Mouse (Mus musculus) left cerebral cortex, postnatal 25 days (tissue): ENCODE results near the gene Zfp335. TPM values are rescaled to one million over a fixed set of nuclear protein-coding genes. Genes with fewer than 3 reads are reported as not detected.

Experiments used
- DNase-seq, 2 experiments: peaks; one replicate each; pipeline ENCODE4 v3.0.0; 2022; ENCODE audit warnings: low spot score in 2 of 2, mixed read lengths in 1 of 2
- intact Hi-C: fragments of 180-260 bp; cut with DNase I; formaldehyde crosslinking; loops from one replicate; pipeline ENCODE4 v1.15.1; 2025
- total RNA-seq, 2 experiments: library from RNA; stranded (reverse); gene quantifications; 2 replicates each; pipeline ENCODE4 v1.2.3; 2021

Zfp335 gene
- total RNA-seq, 2 experiments from 2014 or later = 24.3 TPM

DNA sequence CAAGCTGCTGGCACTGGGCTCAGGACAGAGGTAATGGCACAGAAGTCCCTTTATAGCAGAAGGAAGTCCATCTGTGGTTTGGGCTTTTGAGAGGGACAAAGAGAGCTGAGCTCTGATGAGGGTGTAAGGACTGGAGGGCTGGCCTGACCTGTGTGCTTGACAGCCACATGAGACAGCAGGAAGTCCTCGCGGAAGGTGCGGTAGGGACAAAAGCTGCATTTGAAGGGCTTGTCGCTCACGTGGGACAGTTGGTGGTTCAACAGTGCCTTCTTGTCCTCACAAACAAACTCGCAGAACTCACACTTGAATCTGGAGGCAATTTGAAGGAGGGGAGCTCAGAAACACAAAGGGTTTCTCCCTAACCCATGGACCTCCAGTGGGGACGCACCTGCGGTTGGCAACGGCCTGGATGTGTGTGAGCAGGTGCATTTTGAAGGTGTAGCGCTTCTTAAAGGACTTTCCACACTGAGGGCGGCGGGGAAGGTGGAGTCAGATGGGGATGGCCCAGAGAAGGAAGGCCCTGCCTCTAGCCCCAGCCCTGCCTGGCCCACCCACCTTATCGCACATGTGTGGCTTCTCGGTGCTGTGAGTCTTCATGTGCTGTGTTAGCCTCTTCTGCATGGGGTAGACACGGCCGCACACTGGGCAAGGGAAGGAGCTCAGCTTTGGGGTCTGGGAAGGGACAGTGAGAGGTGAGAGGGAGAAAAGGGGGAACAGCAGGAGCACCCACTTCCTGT lies 11.7 kb downstream of the Zfp335 start:
- intact Hi-C loops = no loop called here
- no peak for DNase-seq

DNA sequence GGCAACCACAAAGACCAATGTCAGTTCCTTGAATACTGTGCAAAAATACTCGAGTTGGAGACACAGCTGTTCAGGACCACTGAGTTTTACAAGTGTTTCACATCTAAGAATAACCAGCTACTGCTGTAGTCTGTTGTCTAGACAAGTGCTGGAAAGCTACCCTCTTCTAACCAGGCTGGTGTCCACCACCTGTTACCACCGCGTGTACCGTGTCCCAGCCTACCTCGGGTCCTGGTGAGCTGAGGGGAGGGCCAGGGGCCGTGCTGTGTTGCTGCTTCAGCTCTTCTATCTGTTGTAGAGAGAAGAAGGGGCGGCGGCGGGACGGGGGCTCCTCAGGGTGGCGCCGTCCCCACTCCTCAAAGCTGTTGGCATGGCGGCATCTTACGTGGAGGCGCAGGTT lies 12.5 kb downstream of the Zfp335 start:
- intact Hi-C loops = no loop called here

DNA sequence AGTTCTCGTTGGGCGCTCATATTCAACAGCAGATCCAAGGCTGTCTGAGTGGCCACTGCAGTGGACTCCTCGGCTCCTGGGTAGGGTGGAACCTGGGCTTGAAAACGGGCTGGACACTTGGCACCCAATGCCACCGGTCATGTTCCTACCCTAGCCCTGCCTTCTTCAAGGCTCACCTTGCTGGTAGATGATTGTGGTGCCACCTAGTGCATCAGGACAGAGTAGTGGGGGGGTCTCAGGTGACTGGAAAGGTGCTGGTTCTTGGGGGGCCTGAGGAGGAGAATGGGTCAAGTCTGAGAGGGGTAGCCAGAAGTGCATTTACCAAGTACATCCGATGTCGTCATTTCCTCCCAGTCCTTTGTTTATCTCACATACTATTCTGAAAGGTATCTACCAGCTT lies 13.5 kb downstream of the Zfp335 start:
- intact Hi-C loops = no loop called here

More for the DNA sequence above, 12.5 kb downstream of the Zfp335 start:
- DNase-seq = no peak

GRCm38 (mm10) chr2:164895885-164896284 lies 15.7 kb downstream of the Zfp335 start:
- DNase-seq = no peak
- intact Hi-C loops = no loop called here

More for the DNA sequence above, 13.5 kb downstream of the Zfp335 start:
- DNase-seq = no peak

DNA sequence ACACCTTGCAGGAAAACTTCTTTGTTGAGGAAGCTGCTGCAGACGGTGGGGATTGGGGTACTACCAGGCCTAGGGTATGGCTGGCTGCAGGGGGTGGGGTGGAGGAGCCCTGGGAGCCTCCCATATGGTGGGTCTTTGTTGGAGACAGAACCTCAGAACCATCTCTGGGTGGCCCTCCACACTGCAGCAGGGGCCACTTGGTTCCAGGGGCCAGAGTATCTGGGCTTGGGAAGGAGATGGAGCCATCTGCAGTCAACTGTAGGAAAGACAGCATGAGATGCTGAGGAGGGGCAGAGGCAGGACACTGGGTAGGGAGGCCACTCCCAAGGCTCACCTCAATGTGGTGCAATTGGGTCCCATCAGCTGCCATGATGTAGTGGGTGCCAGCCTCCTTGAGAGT lies 16.9 kb downstream of the Zfp335 start:
- intact Hi-C loops = no loop called here

GRCm38 (mm10) chr2:164894048-164894447 lies 17.5 kb downstream of the Zfp335 start:
- intact Hi-C loops = no loop called here
- no peak for DNase-seq

More for the DNA sequence above, 16.9 kb downstream of the Zfp335 start:
- DNase-seq = no peak

DNA sequence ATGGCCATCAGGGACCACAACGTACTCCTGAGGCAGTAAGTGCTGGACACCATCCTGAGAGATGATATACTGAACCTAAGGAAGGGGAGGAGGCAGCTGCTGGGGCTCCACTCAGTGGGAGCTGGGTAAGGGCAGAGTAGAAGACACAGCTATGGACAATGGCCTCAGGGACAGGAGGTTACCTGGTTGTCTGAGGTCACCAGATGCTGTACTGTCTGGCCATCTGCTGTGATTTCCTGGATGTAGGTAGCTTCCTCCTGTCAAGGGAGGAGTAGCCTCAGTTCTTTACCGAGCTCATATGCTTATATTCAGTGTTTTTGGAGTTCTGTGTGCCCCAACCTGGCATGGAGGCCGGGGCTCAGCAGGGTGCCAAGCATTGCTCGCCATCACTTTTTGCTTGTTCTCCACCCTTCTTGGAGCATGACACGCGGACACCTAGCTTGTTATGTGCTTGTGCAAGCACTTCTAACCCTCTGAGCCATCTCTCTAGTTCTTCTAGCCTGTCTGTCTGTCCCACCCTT lies 18.8 kb downstream of the Zfp335 start:
- intact Hi-C loops = no loop called here
- DNase-seq = no peak

GRCm38 (mm10) chr2:164891908-164892695 lies 19.5 kb downstream of the Zfp335 start:
- intact Hi-C loops = no loop called here
- DNase-seq = no peak

- intact Hi-C loops = no loop called here
These were observed 20.3 kb downstream of the Zfp335 start for GRCm38 (mm10) chr2:164891056-164891834.

DNA sequence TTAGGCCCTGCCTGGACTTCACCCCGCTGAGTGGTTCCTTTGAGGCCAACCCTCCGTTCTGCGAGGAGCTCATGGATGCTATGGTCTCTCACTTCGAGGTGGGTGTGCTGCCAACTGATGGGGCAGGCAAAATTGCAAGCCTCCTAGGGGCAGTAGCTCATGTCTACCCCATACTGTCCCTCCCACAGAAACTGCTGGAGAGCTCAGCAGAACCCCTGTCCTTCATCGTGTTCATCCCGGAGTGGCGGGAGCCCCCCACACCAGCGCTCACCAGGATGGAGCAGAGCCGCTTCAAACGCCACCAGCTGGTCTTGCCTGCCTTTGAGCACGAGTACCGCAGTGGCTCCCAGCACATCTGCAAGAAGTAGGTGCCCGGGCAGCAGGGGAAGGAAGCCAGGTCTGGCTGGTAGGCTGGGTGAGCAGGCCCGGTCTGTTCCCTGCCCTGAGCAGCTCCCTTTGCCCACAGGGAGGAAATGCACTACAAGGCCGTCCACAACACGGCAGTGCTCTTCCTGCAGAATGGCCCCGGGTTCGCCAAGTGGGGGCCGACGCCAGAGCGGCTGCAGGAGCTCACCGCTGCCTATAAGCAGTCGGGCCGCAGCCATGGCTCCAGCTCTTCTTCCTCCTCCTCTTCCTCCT lies 21.0 kb downstream of the Zfp335 start:
- intact Hi-C loops = no loop called here
- DNase-seq = no peak

More at GRCm38 (mm10) chr2:164891056-164891834, 20.3 kb downstream of the Zfp335 start:
- DNase-seq = no peak

DNA sequence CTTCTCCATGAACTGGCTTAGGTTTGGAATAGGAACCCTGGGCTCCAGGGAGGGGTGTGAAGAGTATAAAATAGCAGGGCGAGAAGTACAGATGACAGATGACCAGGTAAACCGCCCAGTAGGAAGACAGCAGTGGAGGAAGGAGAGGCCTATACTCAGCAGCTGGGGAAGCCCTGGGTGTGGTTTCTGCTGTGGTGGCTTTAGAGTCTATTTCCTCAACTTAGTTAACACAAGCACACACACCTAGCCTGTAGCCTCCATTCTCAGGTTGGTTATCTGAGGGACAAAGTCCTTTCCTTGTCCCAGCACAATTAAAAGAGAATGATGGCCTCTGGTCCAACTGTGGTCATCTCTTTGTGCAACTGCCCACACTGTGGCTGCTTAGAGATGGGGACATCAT lies 21.6 kb downstream of the Zfp335 start:
- DNase-seq = no peak
- intact Hi-C loops = no loop called here

DNA sequence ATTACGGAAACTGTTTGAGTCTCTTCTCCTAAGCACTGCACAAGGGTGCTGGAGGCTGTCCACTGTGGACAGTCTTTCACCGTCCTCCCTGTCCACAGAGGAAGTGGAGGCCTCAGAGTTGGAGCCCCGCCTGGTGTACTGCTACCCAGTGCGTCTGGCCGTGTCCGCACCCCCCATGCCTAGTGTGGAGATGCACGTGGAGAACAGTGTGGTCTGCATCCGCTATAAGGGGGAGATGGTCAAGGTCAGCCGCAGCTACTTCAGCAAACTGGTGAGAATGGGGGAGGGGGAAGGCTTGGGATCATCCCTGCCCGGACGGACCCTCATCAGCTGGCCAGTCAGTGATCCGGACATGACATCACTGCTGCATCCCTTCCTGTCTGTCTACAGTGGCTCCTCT lies 22.6 kb downstream of the Zfp335 start:
- no peak for DNase-seq
- intact Hi-C loops = no loop called here

- intact Hi-C loops = no loop called here
- peak in 1 of 2 experiments; percentile 51 for DNase-seq
These were observed 24.9 kb downstream of the Zfp335 start for GRCm38 (mm10) chr2:164886617-164887016.

DNA sequence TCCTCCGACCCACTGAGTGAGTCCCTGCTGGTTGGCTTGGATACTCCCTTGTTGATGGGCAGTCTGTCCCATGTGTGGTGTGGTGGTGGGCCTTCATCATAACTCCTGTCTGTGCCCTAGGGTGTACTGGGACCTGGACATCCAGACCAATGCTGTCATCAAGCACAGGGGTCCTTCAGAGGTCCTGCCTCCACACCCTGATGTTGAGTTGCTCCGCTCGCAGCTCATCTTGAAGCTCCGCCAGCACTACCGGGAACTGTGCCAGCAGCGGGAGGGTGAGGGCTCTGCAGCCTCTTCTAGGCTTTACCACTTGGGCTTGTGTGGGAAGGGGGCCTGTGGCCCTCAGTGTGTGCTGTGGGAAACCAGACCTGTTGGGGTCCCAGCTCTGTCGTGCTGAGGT lies 25.8 kb downstream of the Zfp335 start:
- peak; percentile 79 to 86 for DNase-seq
- intact Hi-C loops = no loop called here

- no peak for DNase-seq
- intact Hi-C loops = no loop called here
These were observed 28.9 kb downstream of the Zfp335 start for GRCm38 (mm10) chr2:164882619-164883018.

DNA sequence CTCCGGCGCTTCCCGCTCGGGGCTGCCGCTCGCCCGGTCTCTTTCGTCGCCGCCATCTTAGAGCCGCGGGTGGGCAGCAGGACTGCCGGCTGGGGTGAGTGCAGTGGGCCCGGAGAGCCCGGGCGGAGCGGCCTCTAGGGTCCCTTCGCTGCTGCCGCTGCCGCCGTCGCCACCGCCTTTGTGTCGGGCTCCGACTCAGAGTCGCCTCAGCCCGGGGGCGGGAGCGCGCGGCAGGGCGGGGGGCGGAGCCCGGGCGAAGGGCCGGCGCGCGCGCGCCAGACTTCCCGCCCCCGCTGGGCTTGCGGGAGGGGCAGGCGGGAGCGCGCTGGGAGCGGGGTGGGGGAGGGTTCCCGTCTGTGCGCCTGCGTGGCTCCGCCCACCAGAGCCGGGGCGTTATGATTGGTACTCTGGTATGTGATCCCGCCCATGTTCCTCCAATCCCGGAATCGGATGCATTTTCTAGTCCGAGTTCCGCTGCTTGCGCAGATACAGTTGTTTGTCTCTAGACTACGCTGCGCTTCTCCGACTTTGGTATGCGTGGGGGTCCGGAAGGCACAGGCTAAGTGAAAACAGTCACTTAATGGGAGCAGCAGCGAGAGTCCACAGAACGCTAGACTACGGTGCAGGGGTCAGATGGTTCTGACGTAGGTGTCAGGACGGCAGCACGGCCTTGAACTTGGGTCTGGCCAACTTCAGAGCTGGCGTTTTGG lies 31.8 kb downstream of the Zfp335 start:
- intact Hi-C loops = loop anchor here (1.0 kb wide), 2 partner anchors 32 to 46 kb away; partner anchors contain the start of genes Neurl2 and Zfp335
- DNase-seq = peak; percentile 92 to 97

- intact Hi-C loops = loop anchor here (1.0 kb wide), 2 partner anchors 32 to 46 kb away; partner anchors contain the start of genes Neurl2 and Zfp335
- peak; percentile 90 to 92 for DNase-seq
These were observed 32.4 kb downstream of the Zfp335 start, which contains the start of gene Pcif1 for GRCm38 (mm10) chr2:164879228-164879567. TSS of gene Pcif1 (plus strand) at chr2:164879304.

DNA sequence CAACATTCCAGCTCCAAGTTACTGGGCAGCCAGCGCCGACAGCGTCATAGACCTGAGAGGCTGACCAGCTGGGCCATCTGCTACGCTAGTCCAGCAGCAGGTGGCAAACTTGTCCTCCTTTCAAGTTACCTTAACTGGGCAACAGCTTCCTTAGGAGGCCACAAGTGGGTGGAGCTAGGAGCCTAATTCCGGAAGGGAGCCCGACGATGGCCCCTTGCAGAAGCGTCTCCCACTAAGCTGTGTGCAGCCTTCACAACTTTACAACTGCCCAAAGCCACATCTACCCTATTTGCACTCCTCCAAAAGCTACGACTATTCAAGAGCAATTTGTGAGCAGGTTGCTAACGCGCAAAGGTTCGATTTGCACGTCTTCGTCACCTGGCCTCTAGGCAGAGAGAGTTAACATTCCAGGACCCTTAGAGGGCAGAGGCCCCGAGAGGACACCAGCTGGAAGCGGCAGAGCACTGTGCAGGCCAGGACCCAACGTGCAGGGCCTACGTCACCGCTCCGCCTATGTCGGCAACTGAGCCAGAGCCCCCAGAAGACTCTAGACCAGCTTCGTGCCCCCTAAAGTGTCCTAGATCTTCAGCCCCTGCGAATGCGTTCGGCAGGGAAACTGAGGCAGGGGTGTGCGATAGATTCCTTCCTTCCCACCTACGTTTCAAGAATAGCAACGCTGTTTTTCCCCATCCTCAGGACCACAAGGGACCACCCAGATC lies 32.9 kb downstream of the Zfp335 start:
- intact Hi-C loops = loop anchor here (1.0 kb wide), 2 partner anchors 33 to 45 kb away; partner anchors contain the start of genes Neurl2 and Zfp335

More for the DNA sequence above, 32.9 kb downstream of the Zfp335 start:
- DNase-seq = peak in 1 of 2 experiments; percentile 58
